Mouse (Mus musculus) brain, embryonic 14.5 days (tissue): ENCODE measurements around the gene Tmbim6.

Experiments
- CTCF ChIP-seq: fragments of 200-500 bp; IDR thresholded peaks from 2 replicates; pipeline ENCODE4 v1.5.1; 2012; ENCODE audit warnings: inconsistent platforms, mild to moderate bottlenecking, moderate library complexity, borderline replicate concordance; ENCODE audit not compliant: insufficient read depth, insufficient read length; ENCODE audit errors: extremely low read depth
- POLR2A ChIP-seq: fragments of 200-500 bp; IDR thresholded peaks from 2 replicates; pipeline ENCODE4 v1.6.1; 2012; ENCODE audit warnings: mild to moderate bottlenecking, inconsistent platforms, borderline replicate concordance; ENCODE audit not compliant: poor library complexity, insufficient read depth, insufficient read length, severe bottlenecking; ENCODE audit errors: extremely low read depth

- TF ChIP-seq CTCF (no peak), POLR2A (no peak)
These were observed 41.1 kb upstream of the Tmbim6 start for GRCm38 (mm10) chr15:99351610-99352009.
